Mouse (Mus musculus) myocyte (in vitro differentiated cells): ENCODE data around the gene Gm7030. TPM values are rescaled to one million over a fixed set of nuclear protein-coding genes. Genes with fewer than 3 reads are reported as not detected.
"Not testable (repeated sequence)": the region's sequence is repeated elsewhere in the genome, so short reads cannot be mapped to it uniquely, and the experiment has no call there.

Experiments used
- H3K27me3 ChIP-seq: one replicate; pipeline ENCODE4 v1.6.1; 2011; ENCODE audit not compliant: control insufficient read depth, insufficient read depth, insufficient read length
- H3K36me3 ChIP-seq: one replicate; pipeline ENCODE4 v1.6.1; 2011; ENCODE audit not compliant: control insufficient read depth, insufficient read depth
- H3K4me2 ChIP-seq: one replicate; pipeline ENCODE4 v1.6.1; 2011; ENCODE audit warnings: low read depth, control low read depth
- H3K4me3 ChIP-seq: one replicate; pipeline ENCODE4 v1.5.1; 2011; ENCODE audit warnings: mild to moderate bottlenecking, control low read depth, moderate library complexity
- H3K79me2 ChIP-seq: one replicate; pipeline ENCODE4 v1.6.1; 2011; ENCODE audit not compliant: control insufficient read depth, insufficient read depth
- H3ac ChIP-seq: one replicate; pipeline ENCODE4 v1.6.1; 2011; ENCODE audit not compliant: control insufficient read depth, insufficient read length
- CEBPB ChIP-seq: IDR thresholded peaks from 2 replicates; pipeline ENCODE4 v1.6.1; 2011; ENCODE audit warnings: mild to moderate bottlenecking, moderate library complexity; ENCODE audit not compliant: poor library complexity, insufficient read depth, severe bottlenecking
- E2F4 ChIP-seq: IDR thresholded peaks from one replicate; pipeline ENCODE4 v1.6.1; 2011; ENCODE audit warnings: mild to moderate bottlenecking, control low read depth, moderate library complexity; ENCODE audit not compliant: insufficient read depth
- MAX ChIP-seq: IDR thresholded peaks from one replicate; pipeline ENCODE4 v1.6.1; 2011; ENCODE audit warnings: low read depth, mild to moderate bottlenecking, control low read depth
- MYOD1 ChIP-seq, 3 experiments: IDR thresholded peaks; one replicate each; pipeline ENCODE4 v1.6.1; 2011; ENCODE audit warnings: control low read depth in 2 of 3, low read depth in 2 of 3, mild to moderate bottlenecking in 2 of 3, moderate library complexity in 1 of 3; ENCODE audit not compliant: insufficient read length in 2 of 3, control insufficient read depth in 1 of 3
- MYOG ChIP-seq, 3 experiments: IDR thresholded peaks; one replicate each; pipeline ENCODE4 v1.6.1; 2011; ENCODE audit warnings: control low read depth in 2 of 3, low read depth in 2 of 3, mild to moderate bottlenecking in 2 of 3; ENCODE audit not compliant: insufficient read length in 2 of 3, control insufficient read depth in 1 of 3, insufficient read depth in 1 of 3
- POLR2A ChIP-seq: IDR thresholded peaks from one replicate; pipeline ENCODE4 v1.6.1; 2011; ENCODE audit warnings: low read depth, mild to moderate bottlenecking, control low read depth, moderate library complexity; ENCODE audit not compliant: insufficient read length
- POLR2AphosphoS2 ChIP-seq: IDR thresholded peaks from one replicate; pipeline ENCODE4 v1.6.1; 2011; ENCODE audit warnings: low read depth, control low read depth; ENCODE audit not compliant: insufficient read length
- REST ChIP-seq: IDR thresholded peaks from one replicate; pipeline ENCODE4 v1.6.1; 2011; ENCODE audit warnings: mild to moderate bottlenecking, control low read depth, moderate library complexity; ENCODE audit not compliant: insufficient read depth, insufficient read length
- SRF ChIP-seq: IDR thresholded peaks from one replicate; pipeline ENCODE4 v1.6.1; 2011; ENCODE audit warnings: low read depth; ENCODE audit not compliant: control insufficient read depth, insufficient read length
- TCF12 ChIP-seq: IDR thresholded peaks from one replicate; pipeline ENCODE4 v1.6.1; 2011; ENCODE audit warnings: mild to moderate bottlenecking, control low read depth; ENCODE audit not compliant: poor library complexity, insufficient read depth, severe bottlenecking
- TCF3 ChIP-seq: IDR thresholded peaks from one replicate; pipeline ENCODE4 v1.6.1; 2011; ENCODE audit warnings: low read depth, control low read depth; ENCODE audit not compliant: insufficient read length
- USF1 ChIP-seq: IDR thresholded peaks from one replicate; pipeline ENCODE4 v1.6.1; 2011; ENCODE audit warnings: low read depth, mild to moderate bottlenecking, control low read depth, moderate library complexity
- polyA plus RNA-seq: library from polyadenylated mRNA; unstranded; fragments of >200 nt; fragmentation: generic; extraction: Trizol; gene quantifications from one replicate; pipeline ENCODE4 v1.2.1, GENCODE M21; 2012; ENCODE audit warnings: missing spikeins

The Gm7030 gene
- polyA plus RNA-seq, 1 experiment = not detected

GRCm38 (mm10) chr17:36168039-36168652, 38.9 kb upstream of the Gm7030 start, which contains the start of gene Gm8909:
Gene Gm8909, minus strand, starts transcription at chr17:36168537.
- Histone ChIP-seq H3K79me2 (no peaks in the 10 kb centered on the region), H3K4me3 (no peak within 1 kb of the TSS), H3K27me3 (peaks cover 21% of the 10 kb centered on the region), H3ac (no peak within 1 kb of the TSS), H3K4me2 (peak within 1 kb of the TSS; percentile 58), H3K36me3 (no peaks in the 10 kb centered on the region)
- TF ChIP-seq TCF12 (no peak), CEBPB (no peak), USF1 (no peak), MYOD1 (IDR thresholded peaks at IDR 0.05; ENCODE audit: control insufficient read depth in 1 of 3, insufficient read length in 2 of 3, low read depth in 2 of 3) (no peak), MYOG (IDR thresholded peaks at IDR 0.05; ENCODE audit: control insufficient read depth in 1 of 3, insufficient read depth in 1 of 3, insufficient read length in 2 of 3, low read depth in 2 of 3) (no peak), TCF3 (no peak), E2F4 (no peak), SRF (no peak), POLR2A (no peak), MAX (no peak), POLR2AphosphoS2 (no peak)

- Histone ChIP-seq H3K36me3 (no peaks in the 10 kb centered on the region), H3K4me3 (no peak overlapping the region), H3K27me3 (peaks cover 22% of the 10 kb centered on the region), H3ac (no peak overlapping the region), H3K79me2 (no peaks in the 10 kb centered on the region), H3K4me2 (peak overlapping the region; percentile 58)
- no peak for TF ChIP-seq MAX
Observed at GRCm38 (mm10) chr17:36167306-36168038, 38.2 kb upstream of the Gm7030 start.

- H3K4me3 ChIP-seq, H3K36me3 ChIP-seq, H3K4me2 ChIP-seq, H3ac ChIP-seq, H3K79me2 ChIP-seq: not testable (repeated sequence)
- H3K27me3 ChIP-seq = peaks cover 27% of the 10 kb centered on the region
Observed at GRCm38 (mm10) chr17:36166901-36167300, 37.7 kb upstream of the Gm7030 start.

GRCm38 (mm10) chr17:36161129-36162051, 32.2 kb upstream of the Gm7030 start:
- Histone ChIP-seq H3K27me3 (peaks cover 35% of the 10 kb centered on the region), H3K4me2 (peak overlapping the region; percentile 18), H3ac (no peak overlapping the region), H3K4me3 (no peak overlapping the region), H3K79me2 (no peaks in the 10 kb centered on the region), H3K36me3 (no peaks in the 10 kb centered on the region)
- TF ChIP-seq REST (no peak), USF1 (no peak), MYOD1 (IDR thresholded peaks at IDR 0.05; ENCODE audit: control insufficient read depth in 1 of 3, insufficient read length in 2 of 3, low read depth in 2 of 3) (no peak)

- H3K79me2 ChIP-seq, H3K4me3 ChIP-seq, H3K36me3 ChIP-seq, H3K4me2 ChIP-seq, H3ac ChIP-seq: not testable (repeated sequence)
- peaks cover 37% of the 10 kb centered on the region for H3K27me3 ChIP-seq
Observed at GRCm38 (mm10) chr17:36158264-36158663, 29.0 kb upstream of the Gm7030 start.

DNA sequence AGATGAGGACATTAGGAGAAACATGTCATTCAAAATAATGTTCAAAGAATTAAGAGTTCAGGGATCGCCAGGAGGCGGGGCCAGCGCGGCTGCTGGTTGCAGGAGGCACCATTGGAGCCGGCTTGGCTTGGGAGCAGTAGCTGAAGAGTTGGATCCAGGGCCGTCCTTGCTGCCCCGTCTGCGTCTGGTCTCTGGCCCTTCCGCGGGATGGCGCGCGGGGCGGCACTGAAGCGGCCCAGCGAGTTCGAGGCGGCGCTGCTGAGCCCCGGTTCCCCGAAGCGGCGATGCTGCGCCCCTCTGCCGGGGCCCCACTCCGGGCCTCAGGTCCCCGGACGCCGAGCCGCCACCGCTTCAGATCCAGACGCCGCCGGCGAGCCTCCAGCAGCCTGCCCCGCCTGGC, 28.6 kb upstream of the Gm7030 start:
- not testable (repeated sequence) for H3K4me3 ChIP-seq, H3K4me2 ChIP-seq, H3ac ChIP-seq, H3K36me3 ChIP-seq, H3K79me2 ChIP-seq
- H3K27me3 ChIP-seq = peaks cover 37% of the 10 kb centered on the region
